Mouse (Mus musculus) embryonic facial prominence, embryonic 11.5 days (tissue): ENCODE measurements around the gene Atp13a5. TPM values are rescaled to one million over a fixed set of nuclear protein-coding genes. Genes with fewer than 3 reads are reported as not detected.

Source experiments
- ATAC-seq: fragments of 200-750 bp; cut with Nextera tagmentation; replicated peaks from 2 replicates; pipeline ENCODE4 v1.8.0; 2017; ENCODE audit warnings: low read depth; ENCODE audit not compliant: insufficient number of reproducible peaks, low FRiP score, low TSS enrichment
- DNase-seq: peaks from one replicate; pipeline ENCODE4 v3.0.0-alpha.2; 2015; ENCODE audit warnings: low spot score
- H3K27ac ChIP-seq: fragments of 300-500 bp; sonication (generic); replicated peaks from 2 replicates; pipeline ENCODE4 v1.5.1; 2014; ENCODE audit warnings: mild to moderate bottlenecking, low read depth, low read length, control low read depth
- H3K27me3 ChIP-seq: fragments of 300-500 bp; sonication (generic); 2 replicates; pipeline ENCODE4 v1.6.1; 2014; ENCODE audit warnings: mild to moderate bottlenecking, low read length, moderate library complexity, mixed read lengths; ENCODE audit not compliant: control insufficient read depth, insufficient read depth
- H3K36me3 ChIP-seq: fragments of 300-500 bp; sonication (generic); replicated peaks from 2 replicates; pipeline ENCODE4 v1.6.1; 2014; ENCODE audit warnings: low read depth, mild to moderate bottlenecking, low read length, moderate library complexity, mixed read lengths; ENCODE audit not compliant: control insufficient read depth, insufficient read depth
- H3K4me1 ChIP-seq: fragments of 300-500 bp; sonication (generic); 2 replicates; pipeline ENCODE4 v1.6.1; 2014; ENCODE audit warnings: low read length, mixed read lengths; ENCODE audit not compliant: control insufficient read depth, insufficient read depth
- H3K4me2 ChIP-seq: fragments of 300-500 bp; sonication (generic); 2 replicates; pipeline ENCODE4 v1.6.1; 2014; ENCODE audit warnings: low read depth, mild to moderate bottlenecking, control low read depth, low read length, moderate library complexity
- H3K4me3 ChIP-seq: fragments of 300-500 bp; sonication (generic); 2 replicates; pipeline ENCODE4 v1.5.1; 2014; ENCODE audit warnings: low read depth, low read length, control low read depth
- H3K9ac ChIP-seq: fragments of 300-500 bp; sonication (generic); replicated peaks from 2 replicates; pipeline ENCODE4 v1.6.1; 2014; ENCODE audit warnings: mild to moderate bottlenecking, control low read depth, low read length
- H3K9me3 ChIP-seq: fragments of 300-500 bp; sonication (generic); replicated peaks from 2 replicates; pipeline ENCODE4 v1.6.1; 2016; ENCODE audit warnings: mild to moderate bottlenecking, low read length, inconsistent platforms, mixed read lengths; ENCODE audit not compliant: control insufficient read depth
- WGBS: fragments of 180-500 bp; shearing (Covaris S2); extraction: QIAGEN DNeasy Blood & Tissue Kit; methylation state at CpG from one replicate; pipeline ENCODE4 v1.1.7; 2014; 5-methylcytosine and 5-hydroxymethylcytosine counted together
- polyA plus RNA-seq: library from polyadenylated mRNA; unstranded; fragments of >200 nt; fragmentation: Nextera tagmentation; extraction: Ambion mirVana; gene quantifications from 2 replicates; pipeline ENCODE4 v1.2.1, GENCODE M21; 2014

The Atp13a5 gene
- polyA plus RNA-seq, 1 experiment from 2014 or later: 0.10 TPM

DNA sequence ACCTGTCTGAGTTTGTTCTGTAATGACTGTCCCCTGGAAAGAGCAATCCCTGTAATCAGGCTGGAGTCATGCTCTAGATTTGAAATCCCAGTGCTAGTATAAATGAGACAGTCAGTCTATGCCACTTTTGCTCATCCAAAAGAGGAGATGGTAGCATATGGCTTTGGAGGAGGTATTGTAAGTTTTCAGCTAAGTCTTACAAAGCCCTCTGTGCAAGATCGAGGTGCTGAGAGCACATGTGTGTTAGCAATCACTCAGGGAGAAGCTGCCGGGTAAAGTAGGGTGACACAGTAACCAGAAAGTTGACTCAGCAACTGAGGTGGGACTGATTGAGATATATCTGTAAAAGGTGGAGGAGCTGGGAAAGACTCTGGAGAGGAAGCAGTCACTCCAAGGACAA is 49.3 kb downstream of the Atp13a5 start:
- Histone ChIP-seq H3K4me2 (no peak overlapping the region), H3K36me3 (no peaks in the 10 kb centered on the region), H3K4me3 (no peak overlapping the region), H3K27ac (no peak overlapping the region), H3K27me3 (no peaks in the 10 kb centered on the region), H3K9me3 (no peaks in the 10 kb centered on the region), H3K4me1 (no peaks in the 10 kb centered on the region), H3K9ac (no peak overlapping the region)
- no peak for DNase-seq
- no peak for ATAC-seq
- 86% methylated on average over 2 of the region's 2 CpGs for WGBS

GRCm38 (mm10) chr16:29327910-29328309 is 50.6 kb downstream of the Atp13a5 start:
- WGBS: 52% methylated on average over 3 of the region's 3 CpGs
- H3K4me3 ChIP-seq: no peak overlapping the region
- H3K27ac ChIP-seq: no peak overlapping the region
- no peaks in the 10 kb centered on the region for H3K9me3 ChIP-seq
- H3K4me2 ChIP-seq: no peak overlapping the region
- H3K9ac ChIP-seq: no peak overlapping the region
- H3K4me1 ChIP-seq: no peaks in the 10 kb centered on the region
- no peaks in the 10 kb centered on the region for H3K36me3 ChIP-seq
- peak; percentile 2 for DNase-seq
- H3K27me3 ChIP-seq: no peaks in the 10 kb centered on the region
- no peak for ATAC-seq

DNA sequence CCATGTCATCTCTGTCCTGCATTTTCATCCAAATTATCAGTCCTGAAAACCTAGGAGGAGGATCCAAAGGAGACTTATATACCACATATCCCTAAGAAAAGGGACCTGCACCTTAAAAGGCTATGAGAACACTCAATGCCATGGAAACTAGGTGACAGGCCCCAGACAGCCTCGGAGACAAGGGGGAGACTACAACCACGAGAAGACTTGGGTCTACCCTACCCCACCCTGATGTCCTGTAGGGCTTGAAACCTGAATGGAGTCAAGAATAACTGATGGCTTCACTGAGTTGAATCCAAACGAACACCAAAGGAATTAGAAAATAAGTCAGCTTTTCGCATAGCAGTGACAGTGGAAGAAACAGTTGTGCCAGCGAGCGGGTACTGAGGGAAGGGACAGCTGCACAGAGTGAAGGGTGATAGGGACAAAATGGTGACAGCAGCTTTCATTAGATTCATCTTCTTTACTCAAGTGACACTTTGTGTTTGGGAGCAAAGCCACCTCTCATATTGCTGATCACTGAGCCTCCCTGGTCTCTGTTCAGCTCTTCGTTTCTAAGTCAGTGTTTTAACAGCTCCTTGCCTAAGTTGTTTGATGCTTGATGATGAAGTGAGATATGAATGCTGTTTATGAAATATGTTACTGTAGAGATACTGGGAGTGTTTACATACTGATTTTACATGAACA is 53.2 kb downstream of the Atp13a5 start:
- Histone ChIP-seq H3K4me2 (no peak overlapping the region), H3K36me3 (no peaks in the 10 kb centered on the region), H3K4me3 (no peak overlapping the region), H3K27me3 (no peaks in the 10 kb centered on the region), H3K9me3 (no peaks in the 10 kb centered on the region), H3K4me1 (no peaks in the 10 kb centered on the region), H3K9ac (no peak overlapping the region), H3K27ac (no peak overlapping the region)
- WGBS: 85% methylated on average over 7 of the region's 7 CpGs
- DNase-seq (no peak), ATAC-seq (no peak)

DNA sequence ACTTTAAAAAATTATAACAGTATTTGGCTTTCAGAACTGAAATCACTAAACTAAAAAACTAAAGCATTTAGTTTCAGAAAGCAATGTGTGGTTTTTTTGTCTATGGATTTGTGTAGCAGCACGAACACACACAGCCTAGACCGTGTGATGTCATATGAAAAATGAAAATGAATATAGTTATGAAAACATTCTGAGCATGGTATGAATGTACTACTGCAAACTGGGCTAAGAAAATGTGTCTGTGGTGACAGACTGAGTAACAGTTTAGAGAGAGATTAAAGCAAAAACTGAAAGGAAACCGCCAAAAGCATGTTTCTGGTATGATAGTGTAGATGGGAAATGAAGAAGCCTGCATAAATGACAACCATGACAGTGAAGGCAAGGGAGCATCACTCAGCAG is 57.8 kb downstream of the Atp13a5 start:
- 84% methylated on average over 3 of the region's 3 CpGs for WGBS

DNA sequence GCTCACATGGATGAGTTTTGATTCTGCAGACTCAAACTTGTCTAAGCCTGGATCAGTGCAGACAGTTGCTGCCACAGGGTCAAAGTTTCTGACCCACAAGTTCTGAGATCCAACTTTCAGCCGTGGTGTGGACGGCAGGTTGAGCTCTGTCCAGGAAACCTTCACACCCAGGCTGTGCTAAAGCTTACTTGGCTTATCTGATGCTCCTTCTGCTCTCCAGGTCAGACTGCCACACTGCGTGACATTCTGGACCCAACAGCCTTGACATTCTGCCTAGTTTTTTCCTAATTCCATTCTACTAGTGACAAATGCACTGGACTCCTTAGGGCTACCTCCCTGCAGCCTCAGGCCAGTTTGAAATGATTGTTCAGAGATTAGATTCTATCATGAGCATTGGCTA is 63.1 kb downstream of the Atp13a5 start:
- ATAC-seq (no peak), DNase-seq (no peak)
- no peaks in the 10 kb centered on the region for H3K9me3 ChIP-seq
- no peaks in the 10 kb centered on the region for H3K27me3 ChIP-seq
- 74% methylated on average over 3 of the region's 3 CpGs for WGBS
- no peaks in the 10 kb centered on the region for H3K36me3 ChIP-seq
- H3K4me3 ChIP-seq: no peak overlapping the region
- no peak overlapping the region for H3K9ac ChIP-seq
- H3K4me1 ChIP-seq: no peaks in the 10 kb centered on the region
- no peak overlapping the region for H3K27ac ChIP-seq
- no peak overlapping the region for H3K4me2 ChIP-seq

More for the DNA sequence above, 57.8 kb downstream of the Atp13a5 start:
- Histone ChIP-seq H3K9ac (no peak overlapping the region), H3K36me3 (no peaks in the 10 kb centered on the region), H3K9me3 (no peaks in the 10 kb centered on the region), H3K4me3 (no peak overlapping the region), H3K4me2 (no peak overlapping the region), H3K27me3 (no peaks in the 10 kb centered on the region), H3K27ac (no peak overlapping the region), H3K4me1 (no peaks in the 10 kb centered on the region)
- no peak for DNase-seq
- no peak for ATAC-seq

- Histone ChIP-seq H3K27me3 (no peaks in the 10 kb centered on the region), H3K27ac (no peak overlapping the region), H3K9me3 (no peaks in the 10 kb centered on the region), H3K36me3 (no peaks in the 10 kb centered on the region), H3K4me1 (no peaks in the 10 kb centered on the region), H3K9ac (no peak overlapping the region), H3K4me2 (no peak overlapping the region), H3K4me3 (no peak overlapping the region)
- no peak for DNase-seq
- WGBS: 84% methylated on average over 3 of the region's 3 CpGs
- no peak for ATAC-seq
These were observed 63.5 kb downstream of the Atp13a5 start for GRCm38 (mm10) chr16:29314991-29315390.

DNA sequence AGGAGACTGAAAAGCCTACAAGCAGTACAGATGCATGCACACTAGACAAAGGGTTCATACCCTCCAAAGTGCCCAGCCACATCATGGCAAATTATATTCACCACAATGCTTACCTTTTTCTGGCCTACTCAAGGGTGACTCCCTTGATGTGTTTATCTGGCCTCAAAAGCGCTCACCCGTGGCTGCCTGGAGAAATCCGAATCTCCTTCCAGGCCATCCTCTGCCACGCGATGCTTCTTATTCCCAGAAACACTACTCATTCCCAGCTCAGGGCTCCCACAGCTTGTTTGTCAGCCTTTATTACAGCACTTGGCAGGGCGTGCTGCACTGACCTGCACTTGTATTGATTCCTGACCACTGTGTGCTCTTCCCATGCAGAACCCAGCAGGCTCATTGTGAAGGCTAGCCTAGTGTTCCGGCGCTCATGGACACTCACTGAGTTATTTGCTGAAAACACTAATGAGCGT is 80.9 kb downstream of the Atp13a5 start:
- no peak for DNase-seq
- WGBS: 71% methylated on average over 9 of the region's 9 CpGs
- Histone ChIP-seq H3K27me3 (no peaks in the 10 kb centered on the region), H3K36me3 (no peaks in the 10 kb centered on the region), H3K9ac (no peak overlapping the region), H3K4me2 (no peak overlapping the region), H3K4me3 (no peak overlapping the region), H3K4me1 (no peaks in the 10 kb centered on the region), H3K27ac (no peak overlapping the region), H3K9me3 (no peaks in the 10 kb centered on the region)
- no peak for ATAC-seq

- WGBS: 82% methylated on average over 5 of the region's 5 CpGs
- Histone ChIP-seq H3K27me3 (no peaks in the 10 kb centered on the region), H3K4me1 (no peaks in the 10 kb centered on the region), H3K9me3 (no peaks in the 10 kb centered on the region), H3K36me3 (no peaks in the 10 kb centered on the region), H3K4me2 (no peak overlapping the region), H3K9ac (no peak overlapping the region), H3K27ac (no peak overlapping the region), H3K4me3 (no peak overlapping the region)
- ATAC-seq (no peak), DNase-seq (no peak)
These were observed 97.8 kb downstream of the Atp13a5 start for GRCm38 (mm10) chr16:29280691-29281090.
